Mouse (Mus musculus) hindlimb bud, embryonic 11.5 days (tissue): Measurements from ENCODE around the gene Acads.
"Not testable (repeated sequence)": the region's sequence is repeated elsewhere in the genome, so short reads cannot be mapped to it uniquely, and the experiment has no call there.

Source experiments
- DNase-seq: peaks from one replicate; pipeline ENCODE4 v3.0.0-alpha.2; 2012; ENCODE audit warnings: low read depth, low spot score; ENCODE audit errors: extremely low spot score

The Acads gene

GRCm38 (mm10) chr5:115125211-115125871 is 6.2 kb upstream of the Acads start:
- no peak for DNase-seq

GRCm38 (mm10) chr5:115124690-115125089 is 5.5 kb upstream of the Acads start:
- no peak for DNase-seq

- no peak for DNase-seq
Observed at GRCm38 (mm10) chr5:115120978-115121377, 1.8 kb upstream of the Acads start.

DNA sequence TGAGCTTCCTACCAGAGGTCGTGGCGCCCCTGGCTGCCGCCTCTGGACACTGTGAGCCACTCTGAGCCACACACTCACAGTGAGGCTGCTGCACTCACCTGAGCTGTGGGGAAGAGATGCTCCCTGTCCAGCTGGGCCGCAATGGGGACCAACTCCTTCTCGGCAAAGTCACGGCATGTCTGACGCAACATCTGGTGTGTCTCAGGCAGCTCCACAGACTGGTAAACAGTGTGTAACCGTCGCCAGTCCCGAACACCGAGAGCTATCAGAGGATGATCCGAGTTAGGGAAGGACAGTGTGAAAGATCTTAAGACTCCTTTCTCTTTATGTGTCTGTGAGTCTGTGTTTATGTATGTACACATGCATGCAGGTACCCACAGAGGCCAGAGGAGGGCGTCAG is 1.7 kb downstream of the Acads start:
- DNase-seq, result no peak

DNA sequence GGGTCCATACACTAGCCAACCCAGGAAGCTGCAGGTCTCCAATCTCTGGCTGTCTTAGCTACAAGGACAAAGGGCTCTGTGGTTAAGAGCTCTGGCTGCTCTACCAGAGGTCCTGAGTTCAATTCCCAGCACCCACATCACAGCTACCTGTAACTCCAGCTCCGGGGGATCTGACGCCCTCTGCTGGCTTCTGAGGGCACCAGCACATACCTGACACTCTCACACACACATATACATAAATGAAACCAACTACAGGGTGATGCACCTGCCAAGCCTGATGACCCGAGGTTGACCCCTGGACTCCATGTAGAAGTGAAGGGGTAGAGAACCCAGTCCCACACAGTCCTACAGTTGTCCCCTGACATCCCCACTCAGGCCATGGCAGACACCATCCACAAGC is 2.7 kb downstream of the Acads start:
- no peak for DNase-seq

- DNase-seq, result no peak
Observed at GRCm38 (mm10) chr5:115114501-115114900, 4.6 kb downstream of the Acads start.

- DNase-seq, result no peak
Observed at GRCm38 (mm10) chr5:115113244-115113643, 5.9 kb downstream of the Acads start.

DNA sequence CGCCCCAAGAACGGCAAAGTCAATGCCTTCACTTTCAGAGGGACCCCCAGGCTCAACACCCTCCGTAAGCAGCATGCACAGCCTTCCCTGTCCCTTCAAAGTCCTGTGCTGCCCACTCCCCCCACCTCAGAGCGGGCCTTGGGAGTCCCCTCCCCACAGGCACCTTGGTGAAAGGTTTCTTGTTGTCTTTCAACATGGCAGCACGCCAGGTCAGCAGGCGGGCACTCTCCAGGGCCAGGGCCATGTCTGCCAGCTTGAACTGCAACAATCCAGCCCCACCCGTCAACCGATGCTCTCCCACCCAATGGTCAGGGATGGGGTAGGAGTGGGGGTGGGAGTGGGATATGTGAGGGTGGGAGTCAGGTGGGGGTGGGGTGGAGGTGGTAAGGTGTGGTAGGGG is 8.0 kb downstream of the Acads start:
- no peak for DNase-seq

DNA sequence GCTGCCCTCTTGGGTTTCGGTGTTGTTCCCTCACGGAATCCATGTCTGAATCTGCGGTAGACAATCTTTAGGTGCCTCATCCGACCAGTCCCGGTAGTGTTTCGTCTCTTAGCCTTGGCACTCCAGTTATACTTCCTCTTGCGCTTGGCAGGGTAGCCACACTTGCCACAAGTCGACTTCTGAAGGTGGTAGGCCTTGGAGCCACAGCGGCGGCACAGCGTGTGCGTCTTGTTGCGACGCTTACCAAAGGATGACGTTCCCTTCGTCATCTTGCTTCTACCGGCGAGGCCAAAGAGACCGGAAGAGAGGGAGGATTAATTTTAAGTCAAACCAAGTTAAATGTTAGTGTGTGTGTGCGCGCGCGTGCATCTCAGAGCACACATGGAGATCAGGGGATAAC is 15.9 kb downstream of the Acads start:
- DNase-seq, result not testable (repeated sequence)

- no peak for DNase-seq
Observed at GRCm38 (mm10) chr5:115102231-115102630, 16.9 kb downstream of the Acads start.

DNA sequence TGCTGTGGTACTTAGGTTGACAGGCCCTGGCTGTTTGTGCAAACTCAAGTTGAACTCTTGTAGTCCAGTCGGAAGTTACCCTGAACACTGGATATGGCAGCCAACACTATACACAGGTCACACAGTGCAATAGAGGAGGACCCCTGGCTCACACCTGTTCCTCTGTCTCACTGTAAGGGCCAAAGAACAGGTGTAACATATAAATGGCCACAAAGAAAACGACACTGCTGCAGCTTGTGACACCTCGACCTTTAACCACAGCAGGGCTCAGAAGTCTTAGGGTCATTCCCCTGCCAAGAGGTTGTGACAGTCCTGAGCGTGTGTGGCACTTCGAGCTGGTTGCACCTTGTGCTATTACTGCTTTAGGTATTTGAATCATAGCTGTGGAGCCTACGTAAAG is 18.7 kb downstream of the Acads start:
- no peak for DNase-seq

DNA sequence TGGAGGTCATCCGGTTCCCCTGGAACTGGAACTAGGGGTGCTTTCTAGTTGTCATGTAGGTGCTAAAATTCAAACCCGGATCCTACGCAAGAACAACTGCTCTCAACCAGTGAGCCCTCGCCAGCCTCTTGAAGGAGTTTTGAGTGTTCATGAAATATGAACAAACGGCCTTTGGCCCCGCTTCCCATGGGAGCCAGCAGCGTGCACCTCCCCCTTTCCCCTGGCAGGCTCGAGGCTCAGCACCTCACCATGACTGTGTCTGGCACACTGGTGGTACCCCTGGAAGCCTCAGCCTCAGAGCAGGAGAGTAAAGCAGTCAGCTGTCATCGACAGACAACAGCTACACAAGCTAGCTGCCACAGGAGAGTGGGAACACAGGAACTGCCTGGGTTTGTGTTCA is 19.2 kb downstream of the Acads start:
- DNase-seq, result no peak

DNA sequence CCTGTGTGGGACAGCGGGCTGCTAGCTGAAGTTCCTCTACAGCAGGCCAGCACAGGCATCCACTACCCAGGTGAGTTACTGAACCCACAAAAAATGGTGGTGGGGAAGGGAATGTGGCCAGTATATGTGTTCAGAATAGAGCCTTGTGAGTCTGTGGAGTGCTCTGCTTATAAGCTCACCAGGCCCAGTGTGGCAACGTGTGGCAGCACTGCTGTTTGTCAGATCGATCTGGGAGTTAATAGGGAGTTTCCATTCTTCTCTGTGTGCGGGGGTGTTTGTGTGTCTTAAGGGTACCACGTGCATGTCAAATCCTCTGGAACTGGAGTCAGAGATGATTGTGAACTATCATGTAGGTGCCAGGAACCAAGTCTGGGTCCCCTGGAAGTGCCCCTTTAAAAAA is 19.6 kb downstream of the Acads start:
- DNase-seq, result no peak

GRCm38 (mm10) chr5:115098195-115098594 is 21.0 kb downstream of the Acads start, which contains the start of gene Gm10401:
Gene Gm10401, minus strand, starts transcription at chr5:115098295.
- DNase-seq, result no peak

DNA sequence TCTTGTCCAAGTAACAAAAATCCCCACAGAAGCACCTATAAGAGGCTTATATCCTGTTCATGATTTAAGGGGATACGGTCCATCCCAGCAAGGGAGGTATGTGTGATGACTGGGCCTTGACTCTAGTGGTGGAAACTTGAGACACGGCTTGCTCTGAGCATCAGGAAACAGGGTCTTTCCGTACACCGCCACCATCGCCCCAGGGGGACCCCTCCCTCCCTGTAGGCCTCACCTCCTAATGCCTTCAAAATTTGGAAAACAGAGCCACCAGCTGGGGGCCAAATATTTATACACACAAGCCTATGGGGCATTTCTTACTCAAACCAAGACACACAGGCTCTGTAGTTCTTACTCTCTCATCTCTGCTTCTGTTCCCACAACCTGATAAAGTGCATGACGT is 27.4 kb downstream of the Acads start:
- DNase-seq, result no peak

DNA sequence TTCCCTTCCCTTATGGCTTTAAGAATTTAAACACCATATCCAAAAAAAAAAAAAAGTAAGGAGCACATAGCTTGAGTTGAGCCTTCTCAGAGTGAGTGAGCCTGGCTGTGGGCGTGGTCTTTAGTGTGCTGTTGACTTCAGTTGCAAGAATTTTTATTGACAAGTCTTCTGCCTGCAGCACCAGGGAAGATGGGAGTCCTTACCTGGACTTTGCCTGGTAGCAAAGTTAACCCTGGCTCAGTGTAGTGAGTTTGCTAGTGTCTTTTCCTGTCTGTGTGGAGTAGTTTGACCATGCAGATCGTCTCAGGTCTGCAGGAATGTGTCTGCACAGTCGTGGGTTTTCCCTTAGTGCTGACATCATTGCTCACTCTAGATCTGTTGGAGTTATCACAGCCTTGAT is 28.1 kb downstream of the Acads start:
- DNase-seq, result no peak

DNA sequence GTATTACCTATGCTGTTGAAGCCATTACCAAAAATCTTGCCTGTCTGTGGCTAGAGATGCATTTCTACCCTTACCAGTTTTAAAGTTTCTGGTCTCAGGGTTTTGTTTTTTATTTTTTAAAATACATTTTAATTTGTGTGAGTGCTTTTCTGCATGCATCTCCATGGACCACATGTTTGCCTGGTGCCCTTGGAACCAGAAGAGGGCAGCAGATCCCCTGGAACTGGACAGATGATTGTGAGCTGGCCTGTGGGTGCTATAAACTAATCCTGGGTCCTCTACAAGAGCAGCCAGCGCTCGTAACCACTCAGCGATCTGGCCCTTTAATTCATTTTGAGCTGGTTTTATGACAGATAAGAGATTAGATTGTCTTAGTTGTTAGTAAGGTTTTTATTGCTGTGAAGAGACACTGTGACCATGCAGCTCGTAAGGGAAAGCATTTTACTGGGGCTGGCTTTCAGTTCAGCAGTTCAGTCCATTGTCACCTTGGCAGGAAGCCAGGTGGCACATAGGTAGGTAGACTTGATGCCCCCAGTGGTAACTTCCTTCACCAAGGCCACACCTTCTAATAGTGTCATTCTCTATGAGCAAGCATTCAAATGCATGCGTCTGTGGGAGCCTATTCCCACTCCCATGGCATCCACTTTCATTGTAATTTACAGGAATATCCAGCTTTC is 29.4 kb downstream of the Acads start:
- no peak for DNase-seq

GRCm38 (mm10) chr5:115085675-115086074 is 33.5 kb downstream of the Acads start:
- DNase-seq, result no peak

DNA sequence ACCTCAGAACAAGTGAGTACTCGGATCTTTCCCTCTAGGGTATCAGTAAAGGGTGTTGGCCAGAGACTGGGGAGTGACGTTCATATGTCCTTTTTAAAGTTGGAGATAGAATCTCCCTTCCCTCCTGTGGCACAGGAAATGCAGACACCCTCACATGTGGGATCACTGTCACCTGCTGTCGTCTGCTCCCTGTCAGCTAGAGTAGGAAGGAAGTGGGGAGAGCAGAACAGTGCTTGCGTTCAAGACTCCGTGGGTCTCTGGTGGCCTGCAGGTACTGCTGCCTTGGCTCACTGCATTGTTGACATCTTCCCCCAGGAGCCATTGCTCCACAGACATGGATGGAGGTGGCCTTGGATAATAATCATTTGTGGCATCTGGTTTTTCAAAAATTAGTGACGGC is 35.7 kb downstream of the Acads start:
- DNase-seq, result no peak

DNA sequence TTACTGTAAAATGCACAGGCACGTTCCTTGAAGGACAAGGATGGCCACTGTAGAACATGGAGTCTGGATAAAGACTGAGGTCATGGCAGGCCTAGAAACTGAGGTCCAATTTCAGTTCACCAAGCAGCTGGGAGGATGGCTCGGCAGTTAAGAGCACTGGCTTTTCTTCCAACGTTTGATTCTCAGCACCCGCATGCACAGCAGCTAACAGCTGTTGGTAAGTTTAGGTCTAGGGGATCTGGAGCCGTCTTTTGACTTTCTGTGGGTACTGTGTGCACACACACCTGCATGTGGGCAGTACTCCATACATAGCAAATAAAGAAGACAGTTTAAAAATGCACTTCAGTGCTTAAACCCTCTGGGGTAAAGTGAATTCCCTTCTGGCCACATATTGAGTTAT is 37.5 kb downstream of the Acads start:
- DNase-seq, result no peak

GRCm38 (mm10) chr5:115076144-115076901 is 42.8 kb downstream of the Acads start:
- DNase-seq, result no peak

GRCm38 (mm10) chr5:115074749-115075148 is 44.4 kb downstream of the Acads start:
- DNase-seq, result no peak
